Mouse (Mus musculus) adrenal gland, postnatal 25 days (tissue): ENCODE data around the gene Camk2g. TPM values are rescaled to one million over a fixed set of nuclear protein-coding genes. Genes with fewer than 3 reads are reported as not detected.

Source experiments
- DNase-seq: peaks from one replicate; pipeline ENCODE4 v3.0.0; 2021; ENCODE audit warnings: mixed read lengths
- total RNA-seq: library from RNA; stranded (reverse); gene quantifications from 2 replicates; pipeline ENCODE4 v1.2.3, GENCODE M21; 2021

The Camk2g gene
- total RNA-seq, 1 experiment from 2014 or later, result 62.6 TPM

DNA sequence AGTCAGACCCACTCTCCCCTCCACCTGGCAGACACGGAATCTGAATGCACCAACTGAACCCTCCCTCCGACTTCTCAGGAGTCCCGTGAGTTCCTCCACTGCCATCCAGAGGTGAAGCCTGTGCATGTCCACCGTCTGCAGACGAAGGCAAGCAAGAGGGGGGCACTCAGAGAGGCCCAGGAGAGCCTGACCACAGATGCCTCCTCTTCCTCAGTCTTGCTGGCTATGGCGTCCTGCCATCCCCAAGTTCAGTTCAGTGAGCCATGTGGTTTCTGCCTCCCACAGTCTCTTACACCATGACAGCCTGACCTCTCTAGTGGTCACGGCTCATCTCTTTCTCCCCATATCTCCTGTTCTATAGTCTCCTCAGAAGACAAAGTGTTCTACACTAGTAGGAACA lies 9.2 kb downstream of the Camk2g start:
- no peak for DNase-seq

DNA sequence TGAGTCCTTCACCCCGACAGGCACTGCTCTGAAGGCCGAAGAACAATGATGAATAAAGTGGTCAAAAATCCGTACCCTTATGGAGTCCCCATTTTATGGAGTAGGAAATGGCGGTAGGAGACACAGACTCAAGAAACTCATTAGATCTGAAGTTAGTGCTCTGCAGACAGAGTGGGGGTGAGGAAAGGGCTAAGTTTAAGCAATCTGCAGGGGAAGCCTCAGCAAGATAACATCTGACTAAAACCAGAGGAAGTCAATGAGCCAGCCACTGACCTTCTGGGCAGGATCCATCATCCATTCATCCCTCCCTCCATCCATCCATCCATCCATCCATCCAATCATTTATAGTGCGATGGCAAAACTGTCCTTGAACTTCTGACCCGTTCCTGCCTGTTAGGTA lies 10.4 kb downstream of the Camk2g start:
- no peak for DNase-seq

DNA sequence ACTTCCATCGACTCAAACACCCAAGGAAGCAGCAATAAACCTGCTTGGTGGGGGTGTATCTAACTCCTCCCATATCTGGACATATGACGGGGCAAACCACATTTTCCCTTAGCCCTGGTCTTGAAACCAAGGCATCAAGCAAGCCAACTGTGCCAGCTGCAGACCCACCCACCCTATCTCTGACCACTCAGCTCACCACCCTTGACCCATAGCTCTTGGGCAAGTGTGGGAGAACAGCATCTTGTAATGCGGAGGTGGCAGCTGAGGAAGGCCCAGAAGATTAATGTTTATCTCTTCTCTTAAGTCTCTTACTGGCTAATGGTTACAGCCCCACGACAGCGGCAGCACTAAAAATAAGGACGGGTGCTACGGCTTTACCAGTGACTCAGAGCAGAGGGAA lies 11.0 kb downstream of the Camk2g start:
- no peak for DNase-seq

- DNase-seq, result no peak
Measured at GRCm38 (mm10) chr14:20780217-20780616, 13.7 kb downstream of the Camk2g start.

GRCm38 (mm10) chr14:20778496-20778895 lies 15.4 kb downstream of the Camk2g start:
- DNase-seq, result no peak

DNA sequence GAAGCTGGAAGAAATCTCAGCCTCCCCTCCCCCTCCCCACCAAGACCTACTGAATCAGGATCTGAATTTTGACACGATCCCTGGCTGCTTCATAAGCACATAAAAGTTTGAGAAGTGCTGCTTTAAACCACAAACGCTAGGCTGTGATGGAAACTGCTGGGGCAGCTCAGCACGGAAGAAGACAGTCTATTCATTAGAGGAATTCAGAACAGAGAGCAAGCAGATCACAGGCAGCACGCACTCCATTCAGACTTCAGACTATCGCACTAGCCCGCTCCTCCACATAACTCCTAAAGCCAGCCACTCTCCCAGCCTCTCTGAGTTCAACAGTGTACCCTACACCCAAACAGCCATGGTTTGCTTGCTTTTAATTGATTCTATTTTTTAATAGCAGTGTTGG lies 18.2 kb downstream of the Camk2g start:
- DNase-seq, result no peak

DNA sequence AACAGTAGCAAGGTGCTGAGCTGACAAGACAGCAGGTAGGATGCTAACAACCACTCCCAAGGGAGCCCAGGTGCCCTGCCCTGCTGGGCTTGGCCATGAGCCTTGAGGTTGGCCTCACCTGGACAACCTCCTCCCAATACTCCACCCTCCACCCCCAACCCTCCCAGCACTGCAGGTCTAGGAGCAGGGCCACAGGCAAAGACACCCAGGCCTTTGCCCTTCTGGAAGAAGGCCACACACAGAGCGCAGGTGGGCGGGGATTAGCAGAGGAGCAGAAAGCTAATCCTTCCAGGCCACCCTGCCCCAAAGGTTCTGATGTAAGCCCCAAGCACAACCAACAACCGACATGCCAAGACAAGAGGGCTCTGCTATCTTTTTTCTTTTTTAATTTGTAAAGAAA lies 20.5 kb downstream of the Camk2g start:
- no peak for DNase-seq

GRCm38 (mm10) chr14:20772808-20773207 lies 21.1 kb downstream of the Camk2g start:
- no peak for DNase-seq

GRCm38 (mm10) chr14:20771941-20772340 lies 21.9 kb downstream of the Camk2g start:
- no peak for DNase-seq

DNA sequence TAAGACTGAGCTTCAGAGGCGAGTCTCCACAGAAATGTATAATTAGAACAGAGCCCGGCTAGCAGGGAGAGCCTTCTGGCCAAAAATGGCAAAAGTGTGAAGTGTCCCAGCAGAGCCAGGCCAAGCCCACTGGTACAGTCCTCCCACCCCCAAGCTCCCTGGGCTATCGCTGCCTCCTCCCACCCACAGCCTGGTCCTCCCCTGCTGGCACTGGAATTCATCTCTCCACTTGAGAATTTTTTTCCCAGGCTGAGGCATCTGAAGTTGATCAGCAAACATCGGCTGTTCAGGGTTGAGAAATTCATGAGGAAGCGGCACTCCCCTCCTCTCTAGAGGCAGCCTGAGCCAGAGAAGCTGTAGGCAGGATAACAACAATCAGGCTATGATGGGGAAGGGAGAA lies 25.3 kb downstream of the Camk2g start:
- DNase-seq, result no peak

- no peak for DNase-seq
Measured at GRCm38 (mm10) chr14:20767936-20768335, 26.0 kb downstream of the Camk2g start.

- DNase-seq, result peak; percentile 91
Measured at GRCm38 (mm10) chr14:20765642-20766258, 28.1 kb downstream of the Camk2g start.

DNA sequence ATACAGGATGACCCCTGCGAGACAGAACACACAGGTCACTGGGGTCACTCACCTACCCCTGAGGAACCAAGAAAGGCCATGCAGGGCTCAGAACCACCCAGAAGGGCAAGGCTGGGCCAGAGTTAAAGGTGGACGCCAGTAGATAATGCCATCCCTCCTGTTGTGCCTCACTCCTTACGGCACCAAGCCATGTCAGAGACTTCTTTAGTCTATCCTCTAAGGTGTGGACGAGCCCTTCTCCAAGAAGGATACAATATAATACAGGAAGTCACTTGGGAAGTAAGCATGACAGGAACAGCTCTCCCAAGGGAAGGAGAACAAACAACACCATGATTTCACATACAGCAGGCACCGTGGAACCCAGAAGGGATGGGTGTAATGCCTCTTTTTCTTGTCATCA lies 28.9 kb downstream of the Camk2g start:
- no peak for DNase-seq

DNA sequence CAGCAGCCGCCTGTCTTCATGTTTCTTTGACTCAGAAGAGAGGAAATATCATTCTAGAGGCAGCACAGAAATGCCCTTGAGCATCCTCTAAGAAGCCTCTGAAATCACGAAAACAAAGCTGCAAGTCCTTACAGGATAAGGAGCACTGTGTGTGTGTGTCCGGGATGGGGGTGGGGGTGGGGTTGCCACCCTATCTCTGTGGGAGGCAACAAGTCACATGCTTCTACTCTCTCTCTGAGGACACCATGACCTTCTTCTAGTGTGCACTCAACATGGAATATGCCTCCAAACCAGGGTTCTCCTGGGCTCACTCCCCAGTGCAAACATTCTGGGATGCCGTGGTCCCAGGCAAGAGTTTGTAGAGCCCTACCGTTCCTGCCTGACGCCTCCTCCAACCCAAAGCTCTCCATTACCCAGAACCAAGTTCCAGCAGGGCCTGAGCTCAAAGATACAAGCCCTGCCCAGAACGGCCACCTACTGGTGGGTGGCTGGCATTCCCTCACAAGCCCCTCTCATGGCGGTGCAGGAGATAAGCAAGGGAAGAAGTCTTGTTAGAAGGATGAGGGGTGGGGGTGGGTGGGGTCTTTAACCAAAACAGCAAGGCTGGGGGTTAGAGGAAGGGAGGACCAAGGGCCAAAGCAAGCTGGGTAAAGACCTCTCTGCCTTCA lies 35.0 kb downstream of the Camk2g start:
- no peak for DNase-seq

DNA sequence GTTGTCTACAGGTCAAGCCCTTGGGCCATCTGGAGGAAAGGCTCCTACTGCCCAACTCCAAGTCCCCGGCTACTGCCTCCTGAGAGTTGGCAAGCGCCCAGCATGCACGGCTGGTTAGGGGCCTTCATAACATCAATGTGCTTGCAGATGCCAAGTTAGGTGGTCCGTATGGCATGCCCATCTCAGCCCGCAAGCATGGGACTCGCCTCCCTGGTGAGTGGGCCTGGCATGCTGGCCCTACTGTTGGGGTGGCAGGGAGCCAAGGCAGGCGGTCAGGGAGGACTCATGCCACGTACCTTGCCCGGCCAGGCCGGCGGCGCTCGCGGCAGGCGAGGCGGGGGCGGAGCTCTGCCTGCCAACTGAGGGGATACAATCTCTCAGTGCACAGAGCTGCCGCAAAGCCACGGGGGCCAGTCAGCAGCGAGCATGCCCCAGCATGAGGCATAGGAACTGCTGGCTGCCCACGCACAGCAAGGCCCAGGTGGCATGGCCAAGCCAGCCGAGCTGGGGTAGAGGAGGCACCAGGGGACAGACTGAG lies 36.4 kb downstream of the Camk2g start:
- DNase-seq, result peak; percentile 32

DNA sequence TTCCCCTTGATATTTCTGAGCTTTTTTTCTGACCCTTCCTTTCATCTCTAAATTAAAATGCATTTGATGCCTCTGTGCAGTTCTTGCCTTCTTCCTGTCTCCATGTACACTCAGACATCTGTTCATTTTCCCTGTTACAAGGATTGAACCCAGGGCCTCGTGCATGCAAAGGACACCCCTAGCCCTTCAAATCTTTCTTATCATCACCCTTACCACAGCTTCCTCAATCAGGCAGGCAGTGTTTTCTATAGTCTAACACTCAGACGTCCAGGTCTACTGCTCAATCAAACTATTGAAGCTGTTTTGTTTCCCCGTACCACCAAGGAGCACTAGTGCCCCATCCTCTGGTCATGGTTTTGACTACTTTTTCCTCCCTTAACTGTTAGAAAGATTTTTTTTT lies 40.1 kb downstream of the Camk2g start:
- DNase-seq, result no peak

- DNase-seq, result no peak
Measured at GRCm38 (mm10) chr14:20750503-20750902, 43.4 kb downstream of the Camk2g start.

DNA sequence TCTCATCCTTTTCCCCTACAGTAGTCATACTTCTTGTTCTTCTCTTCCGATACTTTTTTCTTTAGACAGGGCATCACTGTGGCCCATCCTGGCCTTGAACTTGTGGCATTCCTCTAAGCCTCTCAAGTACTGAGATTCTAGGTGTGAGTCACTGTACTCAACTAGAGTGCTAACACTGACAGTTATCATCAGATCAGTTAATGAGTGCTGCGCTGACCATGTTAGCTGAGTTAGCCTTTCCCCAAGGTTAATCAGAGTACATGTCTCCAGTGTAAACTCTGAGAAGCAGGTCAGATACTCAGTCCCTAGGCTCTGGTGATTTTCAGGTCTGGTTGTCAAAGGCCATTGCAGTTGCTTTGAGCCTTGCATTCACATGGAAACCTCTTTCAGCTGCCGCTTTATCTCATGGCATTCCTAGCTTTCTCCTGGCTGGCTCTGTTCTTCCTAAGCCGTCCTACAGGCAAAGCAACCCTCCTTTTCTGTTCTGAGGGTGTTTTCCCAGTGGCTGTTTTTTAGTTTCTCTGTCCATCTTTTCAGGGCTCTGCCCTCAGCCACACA lies 44.3 kb downstream of the Camk2g start:
- no peak for DNase-seq

DNA sequence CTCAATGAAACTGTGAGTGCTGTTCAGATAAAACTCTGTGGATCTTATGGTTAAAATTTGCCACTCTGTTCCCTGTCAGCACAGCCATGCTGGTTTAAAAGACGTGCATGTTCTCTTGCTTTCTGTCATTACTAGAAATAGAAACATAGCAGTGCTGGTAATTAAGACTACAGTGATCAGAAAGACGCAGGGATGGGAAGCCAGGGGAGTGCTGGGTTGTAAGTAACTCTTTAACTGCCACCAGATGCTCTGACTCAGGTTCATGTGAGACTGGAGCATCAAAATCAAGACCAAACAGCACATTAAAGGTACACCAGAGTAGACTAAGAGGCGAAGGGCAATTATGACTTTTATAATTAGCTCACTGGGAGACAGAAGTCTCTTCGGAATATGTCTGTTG lies 45.5 kb downstream of the Camk2g start:
- DNase-seq, result no peak

- DNase-seq, result no peak
Measured at GRCm38 (mm10) chr14:20746935-20747334, 47.0 kb downstream of the Camk2g start.

GRCm38 (mm10) chr14:20743614-20744013 lies 50.3 kb downstream of the Camk2g start:
- DNase-seq, result no peak

DNA sequence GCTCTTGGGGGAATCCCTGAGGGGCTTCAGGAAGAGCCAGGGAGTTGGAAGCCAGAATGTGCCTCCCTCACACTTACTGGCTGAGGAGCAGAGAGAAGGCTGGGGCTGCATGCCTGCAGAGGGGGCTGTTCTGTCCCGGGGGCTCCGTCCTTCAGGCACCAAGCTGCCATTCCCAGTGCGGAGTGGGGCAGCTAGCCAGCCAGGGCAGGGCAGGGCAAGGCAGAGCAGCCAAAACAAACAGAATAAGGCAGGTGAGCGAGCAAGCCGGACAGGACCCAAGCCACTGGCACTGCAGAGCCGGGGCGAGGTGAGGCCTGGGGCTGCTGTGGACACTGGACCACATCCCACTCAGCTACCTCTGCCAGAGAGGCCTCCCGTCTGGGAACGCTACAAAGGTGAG lies 52.6 kb downstream of the Camk2g start:
- DNase-seq, result no peak

GRCm38 (mm10) chr14:20738511-20738910 lies 55.4 kb downstream of the Camk2g start:
- DNase-seq, result no peak

GRCm38 (mm10) chr14:20737306-20737705 lies 56.6 kb downstream of the Camk2g start:
- DNase-seq, result peak; percentile 43
